Mouse (Mus musculus) thymus, adult 2 months (tissue): ENCODE measurements around the gene Plekhb2. TPM values are rescaled to one million over a fixed set of nuclear protein-coding genes. Genes with fewer than 3 reads are reported as not detected.

Experiments used
- DNase-seq: peaks from one replicate; pipeline ENCODE4 v3.0.0; 2021
- H3K27ac ChIP-seq: fragments of 200-500 bp; 2 replicates; pipeline ENCODE4 v1.5.1; 2012; ENCODE audit warnings: low read length, control low read depth; ENCODE audit not compliant: control insufficient read depth, insufficient read depth
- H3K27me3 ChIP-seq: fragments of 200-500 bp; 2 replicates; pipeline ENCODE4 v1.6.1; 2012; ENCODE audit warnings: mild to moderate bottlenecking, low read length, moderate library complexity, mixed read lengths; ENCODE audit not compliant: control insufficient read depth, insufficient read depth
- H3K36me3 ChIP-seq: fragments of 200-500 bp; 2 replicates; pipeline ENCODE4 v1.6.1; 2012; ENCODE audit warnings: mild to moderate bottlenecking, low read length, moderate library complexity; ENCODE audit not compliant: control insufficient read depth, insufficient read depth
- H3K4me1 ChIP-seq: fragments of 200-500 bp; replicated peaks from 2 replicates; pipeline ENCODE4 v1.6.1; 2012; ENCODE audit warnings: low read length; ENCODE audit not compliant: control insufficient read depth, insufficient read depth
- H3K4me3 ChIP-seq: fragments of 200-500 bp; 2 replicates; pipeline ENCODE4 v1.5.1; 2012; ENCODE audit warnings: mild to moderate bottlenecking, low read length, control low read depth, moderate library complexity; ENCODE audit not compliant: control insufficient read depth, insufficient read depth
- CTCF ChIP-seq: fragments of 200-500 bp; IDR thresholded peaks from 2 replicates; pipeline ENCODE4 v1.5.1; 2012; ENCODE audit warnings: mild to moderate bottlenecking, control low read depth, low read length, moderate library complexity, borderline replicate concordance; ENCODE audit not compliant: control insufficient read depth, poor library complexity, insufficient read depth; ENCODE audit errors: extremely low read depth
- POLR2A ChIP-seq: fragments of 200-500 bp; IDR thresholded peaks from 2 replicates; pipeline ENCODE4 v1.6.1; 2012; ENCODE audit warnings: mild to moderate bottlenecking, low read length, control low read depth, moderate library complexity; ENCODE audit not compliant: control insufficient read depth, poor library complexity, insufficient read depth; ENCODE audit errors: extremely low read depth
- WGBS: fragments of 180-500 bp; shearing (Covaris S2); methylation state at CpG from one replicate; pipeline ENCODE4 v1.1.7; 2018; 5-methylcytosine and 5-hydroxymethylcytosine counted together
- polyA plus RNA-seq: library from polyadenylated mRNA; depleted of rRNA; stranded (reverse); fragments of >200 nt; gene quantifications from 2 replicates; pipeline ENCODE4 v1.2.3, GENCODE M21; 2012

Plekhb2 gene
- polyA plus RNA-seq, 1 experiment = 52.4 TPM

DNA sequence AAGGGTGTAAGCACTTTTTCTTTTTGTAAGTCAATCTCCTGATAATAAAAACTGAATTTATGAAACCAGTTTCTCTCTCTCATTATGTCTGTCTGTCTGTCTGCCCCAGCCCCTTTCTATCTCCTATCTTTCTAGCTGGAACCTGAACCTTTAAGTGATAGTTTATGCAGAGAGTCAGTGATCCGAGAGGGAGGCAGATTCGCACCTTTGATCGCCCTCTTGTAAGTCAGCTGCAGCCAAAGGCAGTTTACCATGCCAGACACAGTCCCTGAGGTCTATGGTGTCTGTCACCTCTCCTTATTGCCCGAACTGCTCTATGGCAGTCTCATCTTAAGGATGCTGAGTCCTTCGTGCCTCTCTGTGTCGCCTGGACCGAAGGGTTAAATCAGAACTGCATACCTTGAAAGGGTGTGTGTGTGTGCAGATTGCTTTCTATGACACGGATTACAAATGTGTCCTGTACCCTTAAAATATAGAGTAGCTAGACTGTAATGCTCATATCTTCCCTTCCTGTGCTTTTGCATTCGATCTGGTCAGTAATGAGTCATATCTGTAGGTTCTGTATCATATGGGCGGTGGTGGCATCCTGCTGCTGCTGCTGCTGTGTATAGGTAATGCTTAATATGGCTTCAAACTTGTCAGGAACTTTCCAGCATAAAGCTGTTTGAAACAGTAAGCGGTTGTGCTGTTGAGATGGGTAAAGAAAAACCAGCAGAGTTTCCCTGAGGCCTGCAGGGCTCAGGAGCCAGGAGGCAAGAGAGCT, 2.5 kb downstream of the Plekhb2 start:
- Histone ChIP-seq H3K27ac (no peak overlapping the region), H3K4me1 (peaks cover 18% of the 10 kb centered on the region), H3K36me3 (no peaks in the 10 kb centered on the region), H3K4me3 (no peak overlapping the region), H3K27me3 (no peaks in the 10 kb centered on the region)
- DNase-seq = no peak
- 89% methylated on average over 11 of the region's 11 CpGs for WGBS
- no peak for TF ChIP-seq POLR2A
- TF ChIP-seq CTCF = no peak

DNA sequence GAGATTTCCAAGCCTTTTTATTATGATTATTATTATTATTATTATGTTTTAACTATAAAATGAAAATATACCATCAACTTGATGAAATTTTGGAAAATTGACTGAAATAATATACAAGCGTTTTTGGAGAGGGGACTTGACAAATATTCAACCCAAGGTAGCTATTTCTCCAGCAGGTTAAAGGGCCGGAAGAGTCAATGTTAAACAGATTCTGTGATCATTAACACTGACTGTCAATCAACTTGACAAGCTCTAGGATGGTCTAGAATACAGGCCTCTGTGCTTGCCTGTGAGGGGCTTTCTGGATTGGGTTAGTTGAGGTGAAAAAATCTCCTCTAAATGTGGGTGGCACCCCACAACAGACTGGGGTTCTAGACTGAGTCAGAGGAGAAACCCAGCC, 4.0 kb downstream of the Plekhb2 start:
- Histone ChIP-seq H3K4me3 (no peak overlapping the region), H3K4me1 (peaks cover 18% of the 10 kb centered on the region), H3K36me3 (no peaks in the 10 kb centered on the region), H3K27me3 (no peaks in the 10 kb centered on the region), H3K27ac (no peak overlapping the region)
- WGBS = 96% methylated on average over 2 of the region's 2 CpGs
- no peak for TF ChIP-seq CTCF
- no peak for DNase-seq

DNA sequence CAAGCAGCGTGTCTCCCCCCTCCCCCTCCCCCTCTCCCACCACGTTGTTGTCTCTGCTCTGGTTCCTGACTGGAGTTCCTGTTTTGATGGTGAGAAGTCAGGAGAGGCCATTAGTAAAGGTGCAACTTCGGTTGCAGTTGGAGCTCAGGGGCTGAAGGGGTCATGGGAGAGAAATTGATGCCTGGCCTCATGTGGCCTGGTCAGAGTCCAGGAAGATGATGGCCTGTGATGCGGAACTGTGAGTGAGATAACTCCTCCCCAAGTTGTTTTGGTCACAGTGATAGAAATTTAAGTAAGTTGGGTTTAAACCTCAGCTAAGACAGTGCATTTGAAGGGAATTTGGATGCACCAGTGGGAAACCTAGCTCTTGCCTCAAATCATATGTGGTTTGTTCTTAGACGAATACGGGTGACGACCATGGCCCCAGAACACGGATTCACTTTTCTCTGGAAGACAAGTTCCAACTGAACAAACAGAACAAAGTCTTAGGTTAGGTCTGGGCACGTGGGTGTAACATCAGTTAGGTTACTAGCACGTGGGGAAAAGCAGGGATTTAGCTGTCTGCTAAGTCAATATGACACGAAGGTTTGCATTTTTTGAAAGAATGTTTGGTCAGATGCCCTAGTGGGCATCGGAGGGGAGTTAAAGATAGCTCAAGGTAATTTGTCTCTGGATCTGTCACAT, 5.4 kb downstream of the Plekhb2 start:
- DNase-seq = no peak
- Histone ChIP-seq H3K27ac (no peak overlapping the region), H3K4me1 (peaks cover 17% of the 10 kb centered on the region), H3K4me3 (no peak overlapping the region), H3K27me3 (no peaks in the 10 kb centered on the region), H3K36me3 (no peaks in the 10 kb centered on the region)
- 87% methylated on average over 12 of the region's 12 CpGs for WGBS
- TF ChIP-seq POLR2A = no peak

DNA sequence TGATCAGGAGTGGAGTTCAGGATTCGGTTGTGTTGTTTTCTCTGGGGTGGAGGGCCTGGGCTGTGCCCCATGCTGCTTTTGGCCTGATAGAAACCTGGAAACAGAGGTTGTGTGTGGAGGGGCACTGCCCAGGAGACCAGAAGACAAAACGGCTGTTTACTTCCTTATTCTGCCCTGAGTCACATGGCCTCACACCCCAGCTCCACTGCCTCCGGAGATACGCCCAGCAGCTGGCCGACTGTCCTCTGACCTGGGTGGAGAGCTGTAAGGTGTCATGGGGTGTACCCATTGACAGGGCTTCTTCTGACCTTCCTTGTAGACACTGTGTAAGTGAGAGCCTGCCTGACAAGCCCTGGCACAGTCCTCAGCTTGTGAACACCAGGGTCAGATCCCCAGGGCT, 8.9 kb downstream of the Plekhb2 start:
- TF ChIP-seq CTCF = no peak
- TF ChIP-seq POLR2A = no peak
- Histone ChIP-seq H3K4me3 (no peak overlapping the region), H3K36me3 (peaks cover 7% of the 10 kb centered on the region), H3K27ac (no peak overlapping the region), H3K4me1 (no peaks in the 10 kb centered on the region), H3K27me3 (no peaks in the 10 kb centered on the region)
- DNase-seq = no peak
- 50% methylated on average over 5 of the region's 5 CpGs for WGBS

DNA sequence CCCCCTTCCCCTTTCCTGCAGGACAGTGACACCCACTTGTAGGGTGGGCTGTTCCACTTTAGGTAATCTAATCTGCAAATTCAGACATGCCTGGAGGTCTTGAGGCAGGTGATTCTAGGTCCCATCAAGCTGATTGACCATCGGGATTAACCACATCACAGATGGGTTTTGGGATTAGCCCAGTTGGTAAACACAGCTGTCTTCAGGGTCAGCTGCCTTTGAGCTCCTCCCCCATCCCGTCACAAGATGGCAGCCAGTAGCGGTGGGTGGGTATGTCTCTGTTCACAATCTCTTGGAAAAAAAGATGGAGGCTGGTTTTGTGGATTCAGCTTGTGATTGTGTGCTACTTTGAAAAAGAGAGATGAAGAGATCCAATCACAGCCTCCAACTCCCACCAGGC, 10.0 kb downstream of the Plekhb2 start:
- Histone ChIP-seq H3K4me3 (no peak overlapping the region), H3K27me3 (no peaks in the 10 kb centered on the region), H3K36me3 (peaks cover 9% of the 10 kb centered on the region), H3K27ac (no peak overlapping the region), H3K4me1 (no peaks in the 10 kb centered on the region)
- 98% methylated on average over 3 of the region's 3 CpGs for WGBS
- TF ChIP-seq POLR2A (no peak), CTCF (no peak)
- DNase-seq = no peak

DNA sequence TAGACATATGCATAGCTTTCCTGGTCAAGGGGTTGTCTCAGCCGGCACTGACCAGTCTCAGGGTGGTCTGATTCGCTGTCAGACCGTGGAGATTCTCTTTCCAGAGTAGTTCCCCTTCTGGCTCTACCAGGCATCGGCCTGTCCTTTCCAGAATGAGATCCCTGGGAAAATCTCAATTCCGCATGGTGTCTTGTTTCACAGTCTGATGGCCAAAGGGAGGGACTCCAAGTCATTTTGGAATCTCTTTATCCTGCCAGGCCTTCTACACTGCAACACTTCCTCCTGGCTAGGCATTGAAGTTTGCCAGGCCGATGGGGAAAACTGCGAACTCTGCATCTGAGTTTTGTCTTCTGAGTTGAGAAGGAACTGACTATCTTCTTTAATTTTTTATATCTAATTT, 10.4 kb downstream of the Plekhb2 start:
- 95% methylated on average over 7 of the region's 7 CpGs for WGBS
- H3K36me3 ChIP-seq = peaks cover 9% of the 10 kb centered on the region
- no peaks in the 10 kb centered on the region for H3K4me1 ChIP-seq
- no peaks in the 10 kb centered on the region for H3K27me3 ChIP-seq
- no peak for DNase-seq
- no peak overlapping the region for H3K27ac ChIP-seq
- H3K4me3 ChIP-seq = no peak overlapping the region
- TF ChIP-seq POLR2A = no peak
- no peak for TF ChIP-seq CTCF
